Mouse (Mus musculus): ENCODE results near the gene Igdcc4.

- TF ChIP-seq CTCF (IDR thresholded peaks at IDR 0.05; ENCODE audit: control insufficient read depth, insufficient read depth, low read length) (no peak), POLR2A (IDR thresholded peaks at IDR 0.05; ENCODE audit: borderline replicate concordance, control insufficient read depth, low read depth, low read length) (no peak)
Measured at GRCm38 (mm10) chr9:65168534-65168933, 67.2 kb downstream of the Igdcc4 start.
